Mouse (Mus musculus): ENCODE measurements at regions not wholly inside any gene's neighbourhood (a gene's known extent, or its start where the extent isn't known, plus 50 kb on each side); places are given as distances from the start of the nearest gene placed in this dataset.
A peak's percentile ranks its signal among the peaks of the same experiment; 100 is the strongest.

GRCm38 (mm10) chr5:27963765-27964164 is 107.4 kb upstream of the Insig1 start:
- Histone ChIP-seq H3K4me3 (ENCODE audit: low read depth, low read length) (no peak overlapping the region), H3K9me3 (ENCODE audit: control insufficient read depth, low read length) (no peaks in the 10 kb centered on the region), H3K27me3 (ENCODE audit: control insufficient read depth, insufficient read depth, low read length) (no peaks in the 10 kb centered on the region), H3K9ac (replicated peaks; ENCODE audit: low read depth, low read length) (no peak overlapping the region), H3K27ac (ENCODE audit: low read depth, low read length) (no peak overlapping the region), H3K4me2 (ENCODE audit: low read depth, low read length) (no peak overlapping the region), H3K4me1 (ENCODE audit: control insufficient read depth, insufficient read depth, low read length) (no peaks in the 10 kb centered on the region), H3K36me3 (ENCODE audit: control insufficient read depth, insufficient read depth, low read length) (no peaks in the 10 kb centered on the region)
- no peak for ATAC-seq (ENCODE audit: low read depth)
- 85% methylated on average over 1 of the region's 1 CpGs for WGBS

GRCm38 (mm10) chr5:27995186-27995585 is 76.0 kb upstream of the Insig1 start:
- Histone ChIP-seq H3K9me3 (ENCODE audit: control insufficient read depth, low read length) (no peaks in the 10 kb centered on the region), H3K27me3 (ENCODE audit: control insufficient read depth, insufficient read depth, low read length) (no peaks in the 10 kb centered on the region), H3K9ac (replicated peaks; ENCODE audit: low read depth, low read length) (no peak overlapping the region), H3K27ac (ENCODE audit: low read depth, low read length) (no peak overlapping the region), H3K36me3 (ENCODE audit: control insufficient read depth, insufficient read depth, low read length) (no peaks in the 10 kb centered on the region), H3K4me2 (ENCODE audit: low read depth, low read length) (no peak overlapping the region), H3K4me3 (ENCODE audit: low read depth, low read length) (no peak overlapping the region), H3K4me1 (ENCODE audit: control insufficient read depth, insufficient read depth, low read length) (no peaks in the 10 kb centered on the region)
- 14% methylated on average over 2 of the region's 2 CpGs for WGBS
- ATAC-seq (ENCODE audit: low read depth) = peak; percentile 70; the same call in 1 of the 2 replicates

- WGBS = 88% methylated on average over 8 of the region's 8 CpGs
- Histone ChIP-seq H3K27me3 (ENCODE audit: control insufficient read depth, insufficient read depth, low read length) (no peaks in the 10 kb centered on the region), H3K36me3 (ENCODE audit: control insufficient read depth, insufficient read depth, low read length) (no peaks in the 10 kb centered on the region), H3K9me3 (ENCODE audit: control insufficient read depth, low read length) (no peaks in the 10 kb centered on the region), H3K27ac (ENCODE audit: low read depth, low read length) (no peak overlapping the region), H3K4me1 (ENCODE audit: control insufficient read depth, insufficient read depth, low read length) (no peaks in the 10 kb centered on the region), H3K9ac (replicated peaks; ENCODE audit: low read depth, low read length) (no peak overlapping the region), H3K4me2 (ENCODE audit: low read depth, low read length) (no peak overlapping the region), H3K4me3 (ENCODE audit: low read depth, low read length) (no peak overlapping the region)
- ATAC-seq (ENCODE audit: low read depth) = no peak
These were observed 73.4 kb upstream of the Insig1 start for GRCm38 (mm10) chr5:27997751-27998150.

- WGBS = 81% methylated on average over 1 of the region's 1 CpGs
These were observed 68.2 kb upstream of the Insig1 start for GRCm38 (mm10) chr5:28002922-28003321.

GRCm38 (mm10) chr5:28003756-28004486 is 67.2 kb upstream of the Insig1 start:
- WGBS = 83% methylated on average over 6 of the region's 6 CpGs
- Histone ChIP-seq H3K9ac (replicated peaks; ENCODE audit: low read depth, low read length) (no peak overlapping the region), H3K36me3 (ENCODE audit: control insufficient read depth, insufficient read depth, low read length) (no peaks in the 10 kb centered on the region), H3K27ac (ENCODE audit: low read depth, low read length) (no peak overlapping the region), H3K4me1 (ENCODE audit: control insufficient read depth, insufficient read depth, low read length) (no peaks in the 10 kb centered on the region), H3K9me3 (ENCODE audit: control insufficient read depth, low read length) (no peaks in the 10 kb centered on the region), H3K4me3 (ENCODE audit: low read depth, low read length) (no peak overlapping the region), H3K27me3 (ENCODE audit: control insufficient read depth, insufficient read depth, low read length) (no peaks in the 10 kb centered on the region), H3K4me2 (ENCODE audit: low read depth, low read length) (no peak overlapping the region)
- no peak for ATAC-seq (ENCODE audit: low read depth)

More at GRCm38 (mm10) chr5:28002922-28003321, 68.2 kb upstream of the Insig1 start:
- H3K4me1 ChIP-seq (ENCODE audit: control insufficient read depth, insufficient read depth, low read length) = no peaks in the 10 kb centered on the region
- no peak overlapping the region for H3K4me3 ChIP-seq (ENCODE audit: low read depth, low read length)
- no peak overlapping the region for H3K9ac ChIP-seq (replicated peaks; ENCODE audit: low read depth, low read length)
- no peak overlapping the region for H3K4me2 ChIP-seq (ENCODE audit: low read depth, low read length)
- no peaks in the 10 kb centered on the region for H3K36me3 ChIP-seq (ENCODE audit: control insufficient read depth, insufficient read depth, low read length)
- H3K9me3 ChIP-seq (ENCODE audit: control insufficient read depth, low read length) = no peaks in the 10 kb centered on the region
- no peak for ATAC-seq (ENCODE audit: low read depth)
- no peak overlapping the region for H3K27ac ChIP-seq (ENCODE audit: low read depth, low read length)
- H3K27me3 ChIP-seq (ENCODE audit: control insufficient read depth, insufficient read depth, low read length) = no peaks in the 10 kb centered on the region

GRCm38 (mm10) chr5:28004487-28004827 is 66.7 kb upstream of the Insig1 start:
- no peak overlapping the region for H3K4me3 ChIP-seq (ENCODE audit: low read depth, low read length)
- no peak overlapping the region for H3K27ac ChIP-seq (ENCODE audit: low read depth, low read length)
- no peaks in the 10 kb centered on the region for H3K4me1 ChIP-seq (ENCODE audit: control insufficient read depth, insufficient read depth, low read length)
- H3K9ac ChIP-seq (replicated peaks; ENCODE audit: low read depth, low read length) = no peak overlapping the region
- H3K4me2 ChIP-seq (ENCODE audit: low read depth, low read length) = no peak overlapping the region
- H3K9me3 ChIP-seq (ENCODE audit: control insufficient read depth, low read length) = no peaks in the 10 kb centered on the region
- H3K36me3 ChIP-seq (ENCODE audit: control insufficient read depth, insufficient read depth, low read length) = no peaks in the 10 kb centered on the region
- no peak for ATAC-seq (ENCODE audit: low read depth)
- no peaks in the 10 kb centered on the region for H3K27me3 ChIP-seq (ENCODE audit: control insufficient read depth, insufficient read depth, low read length)

- Histone ChIP-seq H3K4me3 (ENCODE audit: low read depth, low read length) (no peak overlapping the region), H3K27ac (ENCODE audit: low read depth, low read length) (no peak overlapping the region), H3K27me3 (ENCODE audit: control insufficient read depth, insufficient read depth, low read length) (no peaks in the 10 kb centered on the region), H3K4me2 (ENCODE audit: low read depth, low read length) (no peak overlapping the region), H3K9ac (replicated peaks; ENCODE audit: low read depth, low read length) (no peak overlapping the region), H3K36me3 (ENCODE audit: control insufficient read depth, insufficient read depth, low read length) (no peaks in the 10 kb centered on the region), H3K4me1 (ENCODE audit: control insufficient read depth, insufficient read depth, low read length) (no peaks in the 10 kb centered on the region), H3K9me3 (ENCODE audit: control insufficient read depth, low read length) (no peaks in the 10 kb centered on the region)
- 84% methylated on average over 4 of the region's 4 CpGs for WGBS
- no peak for ATAC-seq (ENCODE audit: low read depth)
These were observed 61.8 kb upstream of the Insig1 start for GRCm38 (mm10) chr5:28009386-28009785.

GRCm38 (mm10) chr5:28009871-28010270 is 61.3 kb upstream of the Insig1 start:
- H3K4me3 ChIP-seq (ENCODE audit: low read depth, low read length) = no peak overlapping the region
- 82% methylated on average over 2 of the region's 2 CpGs for WGBS
- H3K36me3 ChIP-seq (ENCODE audit: control insufficient read depth, insufficient read depth, low read length) = no peaks in the 10 kb centered on the region
- no peak overlapping the region for H3K4me2 ChIP-seq (ENCODE audit: low read depth, low read length)
- no peaks in the 10 kb centered on the region for H3K4me1 ChIP-seq (ENCODE audit: control insufficient read depth, insufficient read depth, low read length)
- H3K9me3 ChIP-seq (ENCODE audit: control insufficient read depth, low read length) = no peaks in the 10 kb centered on the region
- H3K27ac ChIP-seq (ENCODE audit: low read depth, low read length) = no peak overlapping the region
- no peak for ATAC-seq (ENCODE audit: low read depth)
- H3K9ac ChIP-seq (replicated peaks; ENCODE audit: low read depth, low read length) = no peak overlapping the region
- H3K27me3 ChIP-seq (ENCODE audit: control insufficient read depth, insufficient read depth, low read length) = no peaks in the 10 kb centered on the region

- 96% methylated on average over 3 of the region's 3 CpGs for WGBS
- Histone ChIP-seq H3K4me2 (ENCODE audit: low read depth, low read length) (no peak overlapping the region), H3K4me1 (ENCODE audit: control insufficient read depth, insufficient read depth, low read length) (no peaks in the 10 kb centered on the region), H3K36me3 (ENCODE audit: control insufficient read depth, insufficient read depth, low read length) (no peaks in the 10 kb centered on the region), H3K27me3 (ENCODE audit: control insufficient read depth, insufficient read depth, low read length) (no peaks in the 10 kb centered on the region), H3K27ac (ENCODE audit: low read depth, low read length) (no peak overlapping the region), H3K9me3 (ENCODE audit: control insufficient read depth, low read length) (no peaks in the 10 kb centered on the region), H3K9ac (replicated peaks; ENCODE audit: low read depth, low read length) (no peak overlapping the region), H3K4me3 (ENCODE audit: low read depth, low read length) (no peak overlapping the region)
- no peak for ATAC-seq (ENCODE audit: low read depth)
These were observed 60.6 kb upstream of the Insig1 start for GRCm38 (mm10) chr5:28010529-28010928.
